Mouse (Mus musculus) CH12.LX (cell line): Measurements from ENCODE around the gene Epb41l2.

Experiments
- CHD1 ChIP-seq: IDR thresholded peaks from 2 replicates; pipeline ENCODE4 v1.6.1; 2012; ENCODE audit warnings: low read depth, low read length, improper control_type of control experiment, inconsistent platforms
- CTCF ChIP-seq, 2 experiments: IDR thresholded peaks in 1 of 2; conservative IDR thresholded peaks in 1 of 2; 2 replicates each; pipeline ENCODE4 v1.5.1; 2011 to 2012; ENCODE audit warnings: low read depth in 2 of 2, low read length in 2 of 2, improper control_type of control experiment in 1 of 2, inconsistent platforms in 1 of 2, mild to moderate bottlenecking in 1 of 2, moderate library complexity in 1 of 2
- EP300 ChIP-seq: IDR thresholded peaks from 2 replicates; pipeline ENCODE4 v1.6.1; 2011; ENCODE audit warnings: low read length, improper control_type of control experiment
- GABPA ChIP-seq: IDR thresholded peaks from 2 replicates; pipeline ENCODE4 v1.6.1; 2012; ENCODE audit warnings: low read depth, low read length, improper control_type of control experiment, inconsistent platforms; ENCODE audit not compliant: insufficient replicate concordance
- MAFK ChIP-seq: IDR thresholded peaks from 2 replicates; pipeline ENCODE4 v1.6.1; 2011; ENCODE audit warnings: low read length, improper control_type of control experiment; ENCODE audit not compliant: insufficient replicate concordance
- MXI1 ChIP-seq: IDR thresholded peaks from 2 replicates; pipeline ENCODE4 v1.6.1; 2011; ENCODE audit warnings: mild to moderate bottlenecking, low read depth, low read length, improper control_type of control experiment
- POLR2A ChIP-seq: IDR thresholded peaks from 2 replicates; pipeline ENCODE4 v1.6.1; 2011; ENCODE audit warnings: low read depth, mild to moderate bottlenecking, improper control_type of control experiment, low read length
- USF1 ChIP-seq: IDR thresholded peaks from 2 replicates; pipeline ENCODE4 v1.6.1; 2014; ENCODE audit warnings: low read depth, mild to moderate bottlenecking, inconsistent platforms, low read length, improper control_type of control experiment
- ZC3H11A ChIP-seq: IDR thresholded peaks from 2 replicates; pipeline ENCODE4 v1.6.1; 2012; ENCODE audit warnings: low read depth, mild to moderate bottlenecking, inconsistent platforms, low read length, improper control_type of control experiment

GRCm38 (mm10) chr10:25429346-25429745, 69.7 kb downstream of the Epb41l2 start:
- TF ChIP-seq GABPA (no peak), POLR2A (no peak), CTCF (conservative IDR thresholded peaks at IDR 0.05 in 1 of 2, IDR thresholded peaks at IDR 0.05 in 1 of 2; ENCODE audit: low read depth in 2 of 2, low read length in 2 of 2) (no peak), USF1 (no peak), MXI1 (no peak), EP300 (no peak), MAFK (no peak), ZC3H11A (no peak), CHD1 (no peak)
